Mouse (Mus musculus) gastrocnemius, postnatal 4 days (tissue): Measurements from ENCODE around the gene Plekhh1. TPM values are rescaled to one million over a fixed set of nuclear protein-coding genes. Genes with fewer than 3 reads are reported as not detected.
A peak's percentile ranks its signal among the peaks of the same experiment; 100 is the strongest.

Experiments used
- DNase-seq, 2 experiments: peaks; one replicate each; pipeline ENCODE4 v3.0.0; 2021 to 2022; ENCODE audit warnings: low spot score in 2 of 2, mixed read lengths in 2 of 2
- total RNA-seq, 2 experiments: library from RNA; stranded (reverse); gene quantifications; 2 replicates each; pipeline ENCODE4 v1.2.3; 2021

Gene Plekhh1
- total RNA-seq, 2 experiments from 2014 or later, result 2.2 to 2.6 TPM

GRCm38 (mm10) chr12:79069187-79069608 is 40.2 kb downstream of the Plekhh1 start:
- no peak for DNase-seq

GRCm38 (mm10) chr12:79069916-79070315 is 41.0 kb downstream of the Plekhh1 start:
- no peak for DNase-seq

DNA sequence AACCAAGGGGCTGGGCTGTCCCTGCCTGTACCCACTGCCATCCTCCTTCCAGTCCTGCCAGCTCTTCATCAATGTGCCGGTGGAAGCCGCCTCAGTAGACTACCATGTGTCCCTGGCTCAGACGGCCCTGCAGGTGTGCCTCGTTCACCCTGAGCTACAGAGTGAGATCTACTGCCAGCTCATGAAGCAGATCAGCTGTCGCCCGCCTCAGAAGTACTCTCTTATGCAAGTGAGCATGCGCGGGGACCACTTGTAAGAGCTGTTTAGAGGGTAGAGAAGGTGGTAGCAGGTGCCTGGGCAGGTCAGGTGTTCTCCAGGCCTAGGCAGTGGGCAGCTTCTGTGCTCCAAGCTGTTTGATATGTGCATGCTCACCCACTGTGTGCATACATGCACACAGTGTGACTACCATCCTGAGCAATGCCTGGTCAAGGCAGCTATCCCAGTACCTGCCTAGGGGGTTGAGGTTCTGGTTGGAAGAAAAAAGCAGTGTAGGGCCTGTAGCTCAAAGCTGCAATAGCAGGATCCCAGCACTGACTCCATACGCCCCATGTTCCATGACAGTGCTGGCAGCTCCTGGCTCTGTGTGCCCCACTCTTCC is 41.9 kb downstream of the Plekhh1 start:
- no peak for DNase-seq

GRCm38 (mm10) chr12:79072576-79072975 is 43.6 kb downstream of the Plekhh1 start:
- DNase-seq, result no peak

- DNase-seq, result no peak
Observed at GRCm38 (mm10) chr12:79073362-79073761, 44.4 kb downstream of the Plekhh1 start.

- DNase-seq, result peak; percentile 75 to 85
Observed at GRCm38 (mm10) chr12:79089182-79089812, 60.3 kb downstream of the Plekhh1 start, which contains the start of gene Pigh. Gene Pigh, minus strand, starts transcription at chr12:79089651.

DNA sequence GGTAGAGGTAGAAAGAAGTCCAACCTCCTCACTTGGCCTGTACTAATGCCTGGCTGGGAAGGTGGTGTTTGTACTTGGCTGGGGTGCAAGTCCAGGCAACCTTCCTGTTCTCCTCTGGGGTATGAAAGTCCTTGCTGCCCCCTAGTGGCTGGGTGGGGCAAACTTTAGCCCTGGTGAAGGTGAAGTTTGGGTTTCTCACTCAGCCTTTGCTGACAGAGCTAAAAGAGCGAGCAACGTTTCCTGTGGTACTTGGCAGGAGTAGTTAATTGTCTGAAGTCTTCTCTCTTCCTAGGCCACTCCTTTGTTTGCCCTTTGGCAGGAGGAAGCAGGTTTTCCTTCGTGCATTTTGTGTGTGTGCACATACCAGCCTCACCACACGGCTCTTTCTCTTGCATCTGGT is 63.6 kb downstream of the Plekhh1 start:
- peak in 1 of 2 experiments; percentile 24 for DNase-seq

GRCm38 (mm10) chr12:79097106-79097752 is 68.3 kb downstream of the Plekhh1 start:
- DNase-seq, result no peak

- DNase-seq, result no peak
Observed at GRCm38 (mm10) chr12:79103773-79104172, 74.8 kb downstream of the Plekhh1 start.

DNA sequence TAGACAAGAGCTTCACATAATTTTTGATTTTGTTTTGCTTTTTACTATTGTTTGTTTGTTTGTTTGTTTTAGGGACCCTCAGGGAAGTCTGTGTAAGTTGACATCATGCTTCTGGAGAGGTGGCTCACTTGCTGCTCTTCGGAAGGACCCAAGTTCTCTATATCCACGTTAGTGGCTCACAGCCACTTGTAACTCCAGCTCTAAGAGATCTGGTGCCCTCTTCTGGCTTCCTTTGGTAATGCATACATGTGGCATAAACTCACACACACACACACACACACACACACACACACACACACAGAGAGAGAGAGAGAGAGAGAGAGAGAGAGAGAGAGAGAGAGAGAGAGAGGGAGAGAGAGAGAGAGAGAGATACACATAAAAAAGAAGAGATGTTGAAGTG is 75.6 kb downstream of the Plekhh1 start:
- no peak for DNase-seq

- no peak for DNase-seq
Observed at GRCm38 (mm10) chr12:79105312-79105711, 76.3 kb downstream of the Plekhh1 start.

- DNase-seq, result no peak
Observed at GRCm38 (mm10) chr12:79118991-79119390, 90.0 kb downstream of the Plekhh1 start.

- no peak for DNase-seq
Observed at GRCm38 (mm10) chr12:79122820-79123219, 93.9 kb downstream of the Plekhh1 start.

GRCm38 (mm10) chr12:79130299-79131177 is 101.6 kb downstream of the Plekhh1 start, which contains the start of gene Arg2:
Gene Arg2, plus strand, starts transcription at chr12:79130777.
- peak in 1 of 2 experiments; percentile 34 for DNase-seq

Other genes starting within 250 kb of the Plekhh1 start
- gene Atp6v1d, start 167.5 kb upstream of the Plekhh1 start, total RNA-seq, result 10 to 100 TPM; 42.8 to 44.4 TPM
- 10 to 100 TPM; 51.1 to 56.9 TPM for gene Eif2s1, start 167.3 kb upstream of the Plekhh1 start, total RNA-seq
- under 1 TPM in 1 of 2 experiments, not detected in 1; 0.29 TPM for gene Plek2, start 122.2 kb upstream of the Plekhh1 start, total RNA-seq
- gene Tmem229b, start 21.5 kb upstream of the Plekhh1 start, total RNA-seq, result 1 to 10 TPM; 7.7 to 8.0 TPM
- gene Pigh, start 60.5 kb downstream of the Plekhh1 start, total RNA-seq, result 1 to 10 TPM; 4.6 to 5.0 TPM
- gene Arg2, start 101.6 kb downstream of the Plekhh1 start, total RNA-seq, result under 1 TPM in 1 of 2 experiments, not detected in 1; 0.18 TPM
- gene Vti1b, start 143.5 kb downstream of the Plekhh1 start, total RNA-seq, result 10 to 100 TPM; 49.1 to 54.9 TPM
- gene Rdh11, start 163.1 kb downstream of the Plekhh1 start, total RNA-seq, result 1 to 10 TPM; 7.2 to 8.4 TPM
- gene Rdh12, start 179.8 kb downstream of the Plekhh1 start, total RNA-seq, result under 1 TPM; 0.21 to 0.54 TPM